Mouse (Mus musculus) 3134 (cell line): ENCODE results near the gene Rab13.

ENCODE experiments used
- DNase-seq: peaks from one replicate; pipeline ENCODE4 v3.0.0-alpha.2; 2011; ENCODE audit warnings: low spot score; ENCODE audit not compliant: insufficient read length; ENCODE audit errors: extremely low read depth

Gene Rab13

GRCm38 (mm10) chr3:90213377-90213866, at the start of gene Rab13, which contains the start of gene Rps27:
Gene Rab13, plus strand, starts transcription at chr3:90213695.
Gene Rps27, minus strand, starts transcription at chr3:90213651.
- peak; percentile 88 for DNase-seq

GRCm38 (mm10) chr3:90179566-90179965, 33.9 kb upstream of the Rab13 start:
- no peak for DNase-seq

GRCm38 (mm10) chr3:90183581-90183980, 29.9 kb upstream of the Rab13 start:
- no peak for DNase-seq

DNA sequence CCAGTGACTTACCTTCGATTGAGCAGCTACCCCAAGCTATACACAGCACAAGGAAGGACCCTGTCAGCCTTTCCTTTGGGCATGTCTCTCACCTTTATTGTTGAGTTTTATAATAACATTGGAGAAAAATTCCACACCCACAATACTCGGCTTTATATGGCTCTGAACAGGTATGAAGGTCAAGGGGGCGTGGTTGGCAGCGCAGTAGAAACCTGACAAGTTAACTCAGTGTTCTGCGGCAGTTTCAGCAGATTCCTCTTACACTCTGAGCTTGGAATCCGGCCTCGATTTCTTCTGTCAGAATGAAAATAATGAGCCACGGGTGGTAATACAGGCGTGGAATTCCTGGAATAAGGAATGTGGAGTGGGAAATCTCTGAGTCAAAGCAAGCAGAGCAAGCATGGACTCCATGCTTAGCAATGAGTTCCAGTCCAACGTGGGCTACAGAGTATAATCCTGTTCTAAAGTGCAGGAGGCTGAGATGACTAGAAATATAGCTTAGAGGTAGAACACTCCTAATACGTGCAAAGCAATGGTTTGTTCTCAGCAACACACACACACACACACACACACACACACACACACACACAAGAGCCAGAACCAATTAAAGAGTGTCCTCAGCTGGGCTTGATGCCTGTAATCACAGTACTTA, 22.5 kb upstream of the Rab13 start:
- DNase-seq, result no peak

GRCm38 (mm10) chr3:90194759-90195158, 18.7 kb upstream of the Rab13 start:
- DNase-seq, result no peak

- DNase-seq, result no peak
Observed at GRCm38 (mm10) chr3:90195644-90196043, 17.9 kb upstream of the Rab13 start.

DNA sequence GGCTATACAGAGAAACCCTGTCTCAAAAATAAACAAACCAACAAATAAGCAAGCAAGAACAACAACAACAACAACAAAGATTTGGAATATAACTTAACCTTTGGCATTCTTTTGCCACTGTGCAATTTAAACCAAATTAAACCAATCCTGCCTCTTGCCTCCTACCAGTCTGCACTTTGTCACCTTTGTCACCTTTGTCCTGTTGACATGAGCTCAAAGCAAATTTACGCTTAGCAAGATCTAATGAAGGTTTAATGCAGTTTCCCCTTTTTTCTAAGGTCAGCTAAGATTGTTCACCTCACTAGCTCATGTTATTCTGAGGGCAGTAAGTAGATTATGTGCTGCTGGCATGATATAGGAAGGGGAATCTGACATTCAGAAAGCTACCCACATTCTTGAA, 15.9 kb upstream of the Rab13 start:
- DNase-seq, result no peak

GRCm38 (mm10) chr3:90202884-90203283, 10.6 kb upstream of the Rab13 start:
- no peak for DNase-seq

DNA sequence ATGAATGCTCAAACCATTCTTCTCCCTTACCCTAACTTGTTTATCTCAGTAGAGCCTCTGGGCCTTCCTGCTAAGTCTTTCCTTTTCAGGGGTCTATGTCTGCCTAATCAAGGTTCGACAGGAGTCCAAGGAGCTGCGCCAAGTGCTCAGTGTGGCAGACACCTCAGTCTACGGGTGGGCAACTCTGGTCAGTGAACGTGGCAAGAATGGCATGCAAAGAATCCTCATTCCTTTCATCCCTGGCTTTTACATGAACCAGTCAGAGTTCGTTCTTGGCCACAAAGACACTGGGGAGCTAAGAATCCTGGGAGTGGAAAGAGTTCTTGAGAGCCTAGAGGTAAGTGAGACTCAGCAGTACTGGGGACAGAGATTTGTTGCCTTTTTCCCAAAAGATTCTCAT, 9.9 kb upstream of the Rab13 start:
- peak; percentile 41 for DNase-seq

GRCm38 (mm10) chr3:90204582-90204981, 8.9 kb upstream of the Rab13 start:
- DNase-seq, result no peak

GRCm38 (mm10) chr3:90208662-90209061, 4.8 kb upstream of the Rab13 start:
- no peak for DNase-seq

DNA sequence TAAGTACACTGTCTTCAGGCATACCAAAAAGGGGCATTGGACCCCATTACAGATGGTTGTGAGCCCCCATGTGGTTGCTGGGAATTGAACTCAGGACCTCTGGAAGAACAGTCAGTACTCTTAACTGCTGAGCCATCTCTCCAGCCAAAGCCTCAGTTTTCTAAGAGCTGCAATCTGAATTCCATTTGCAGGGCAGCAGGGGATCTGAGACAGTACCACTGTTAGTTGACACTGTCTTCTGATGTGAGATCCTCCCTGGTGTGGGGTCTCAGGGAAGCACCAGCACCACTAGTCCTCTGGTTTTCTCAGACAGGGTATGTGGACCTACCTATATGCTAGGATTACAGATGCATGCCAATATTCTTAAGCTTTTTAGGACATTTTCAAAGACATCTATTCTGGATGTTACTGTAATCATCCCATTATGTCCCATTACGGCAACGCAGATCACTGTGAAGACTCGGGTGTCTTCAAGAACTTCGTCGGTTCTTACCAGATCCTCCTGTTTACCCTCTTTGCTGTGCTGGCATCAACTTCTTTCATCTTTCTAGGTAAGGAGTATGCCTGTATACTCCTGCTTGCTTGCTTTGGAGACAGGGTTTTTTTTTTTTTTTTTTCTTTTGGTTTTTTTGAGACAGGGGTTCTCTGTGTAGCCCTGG, 3.5 kb upstream of the Rab13 start:
- DNase-seq, result no peak

- no peak for DNase-seq
Observed at GRCm38 (mm10) chr3:90211475-90212398, 1.8 kb upstream of the Rab13 start.

- no peak for DNase-seq
Observed at GRCm38 (mm10) chr3:90212723-90213122, 772 bp upstream of the Rab13 start.

- no peak for DNase-seq
Observed at GRCm38 (mm10) chr3:90213956-90214684, 625 bp downstream of the Rab13 start.

DNA sequence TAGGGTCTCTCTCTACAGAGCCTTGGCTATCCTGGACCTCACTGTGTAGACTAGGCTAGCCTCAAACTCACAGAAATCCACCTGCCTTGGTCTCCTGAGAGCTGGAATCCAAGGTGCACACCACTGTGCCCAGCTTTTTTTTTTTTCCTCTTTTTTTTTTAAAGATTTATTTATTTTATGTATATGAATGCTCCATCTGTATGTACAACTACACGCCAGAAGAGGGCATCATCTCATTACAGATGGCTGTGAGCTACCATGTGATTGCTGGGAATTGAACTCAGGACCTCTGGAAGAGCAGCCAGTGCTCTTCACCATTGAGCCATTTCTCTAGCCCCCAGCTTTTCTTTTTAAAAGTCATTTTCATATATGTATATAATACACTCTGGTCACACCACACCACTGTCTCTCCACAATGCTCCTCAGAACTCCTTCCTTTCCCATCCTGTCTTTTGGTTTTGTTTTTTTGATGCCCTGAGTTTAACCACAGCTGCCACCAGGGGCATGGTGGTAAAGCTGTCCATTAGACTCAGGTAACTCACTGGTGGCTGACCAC, 2.4 kb downstream of the Rab13 start:
- no peak for DNase-seq

DNA sequence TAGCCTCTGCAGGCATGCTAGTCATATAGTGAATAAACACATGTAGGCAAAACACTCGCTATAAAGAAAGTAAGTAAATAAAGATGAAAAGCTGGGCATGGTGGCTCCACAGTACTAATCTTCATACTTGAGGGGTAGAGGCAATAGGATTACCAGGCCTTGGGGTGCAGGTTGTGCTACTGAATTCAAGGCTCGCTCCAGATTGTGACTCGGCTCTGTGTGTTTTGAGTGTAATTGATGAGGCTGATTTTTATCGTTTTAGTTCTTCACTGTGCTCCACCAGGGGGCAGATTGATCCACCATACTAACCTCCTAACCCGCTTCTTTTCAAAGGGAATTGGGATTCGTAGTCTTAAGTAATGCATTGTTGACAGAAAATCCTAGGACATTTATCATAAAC, 6.6 kb downstream of the Rab13 start:
- DNase-seq, result peak; percentile 34

- DNase-seq, result peak; percentile 81
Observed at GRCm38 (mm10) chr3:90220531-90220951, 7.0 kb downstream of the Rab13 start.

- DNase-seq, result no peak
Observed at GRCm38 (mm10) chr3:90221123-90221522, 7.6 kb downstream of the Rab13 start.

DNA sequence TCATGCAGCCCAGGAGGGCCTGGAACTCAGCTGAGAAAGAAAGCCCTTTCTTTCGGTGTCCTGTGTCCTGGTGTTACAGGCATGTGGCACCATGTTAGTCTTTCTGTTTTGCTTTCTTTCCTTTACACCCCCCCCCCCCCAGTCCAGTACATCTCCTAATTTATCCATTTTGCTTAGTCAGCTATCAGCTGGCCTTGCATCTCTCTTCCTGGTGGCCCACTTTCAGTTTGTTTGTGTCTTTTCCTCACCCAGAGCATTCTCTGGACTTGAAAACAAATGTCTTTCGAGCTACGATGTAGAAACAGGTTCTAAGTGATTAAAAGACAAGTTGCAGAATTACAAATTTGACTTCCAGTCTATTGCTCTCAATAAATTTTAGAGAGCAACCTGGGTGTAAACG, 9.0 kb downstream of the Rab13 start:
- no peak for DNase-seq
